Mouse (Mus musculus) cerebellum, postnatal 10 days (tissue): Measurements from ENCODE around the gene Lypd5.
"Not testable (repeated sequence)": the region's sequence is repeated elsewhere in the genome, so short reads cannot be mapped to it uniquely, and the experiment has no call there.

Source experiments
- DNase-seq, 2 experiments: peaks; one replicate each; pipeline ENCODE4 v3.0.0; 2021; ENCODE audit warnings: mixed read lengths in 2 of 2

Gene Lypd5

DNA sequence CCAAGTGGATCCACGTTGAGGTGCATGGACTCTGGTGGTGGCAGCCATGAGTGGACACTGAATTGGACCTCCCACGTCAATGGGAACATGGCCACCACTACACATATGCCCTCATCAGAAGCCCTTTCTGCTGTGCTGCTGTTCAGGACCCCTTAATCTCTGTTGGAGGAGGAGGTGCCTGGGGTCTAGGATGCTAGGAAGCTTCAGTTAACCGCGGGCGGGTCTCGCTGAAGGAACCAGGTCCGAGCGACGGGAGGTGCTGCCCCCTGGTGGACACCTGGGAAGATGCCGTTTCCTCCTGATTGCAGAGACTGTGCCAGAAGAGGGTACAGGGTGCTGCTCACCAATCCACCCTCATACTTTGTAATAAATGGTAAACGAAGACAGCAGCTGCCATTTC is 35.8 kb downstream of the Lypd5 start:
- peak; percentile 89 to 93 for DNase-seq

DNA sequence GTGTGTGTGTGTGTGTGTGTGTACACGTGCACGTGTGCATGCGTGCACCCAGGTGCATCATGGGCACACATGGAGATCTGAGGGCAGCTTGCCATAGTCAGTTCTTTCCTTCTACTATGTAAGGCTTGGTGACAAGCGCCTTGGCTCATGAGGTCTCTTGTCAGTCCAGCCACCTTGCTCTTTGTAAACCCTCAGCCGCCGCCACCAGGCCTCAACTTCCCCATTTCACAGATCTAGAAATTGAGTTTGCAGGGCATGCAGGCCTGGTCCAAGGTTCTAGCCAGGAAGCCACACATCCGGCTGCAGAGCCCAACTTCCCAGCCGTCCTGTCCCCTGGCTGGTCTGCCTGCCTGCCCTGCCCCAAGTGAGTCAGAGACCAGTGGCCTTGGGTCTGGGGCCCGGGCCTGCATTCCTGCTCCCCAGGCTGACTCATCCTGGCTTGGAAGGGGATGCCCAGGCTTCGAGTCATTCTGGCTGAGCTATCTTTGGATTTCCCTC is 38.1 kb downstream of the Lypd5 start:
- DNase-seq, result no peak

DNA sequence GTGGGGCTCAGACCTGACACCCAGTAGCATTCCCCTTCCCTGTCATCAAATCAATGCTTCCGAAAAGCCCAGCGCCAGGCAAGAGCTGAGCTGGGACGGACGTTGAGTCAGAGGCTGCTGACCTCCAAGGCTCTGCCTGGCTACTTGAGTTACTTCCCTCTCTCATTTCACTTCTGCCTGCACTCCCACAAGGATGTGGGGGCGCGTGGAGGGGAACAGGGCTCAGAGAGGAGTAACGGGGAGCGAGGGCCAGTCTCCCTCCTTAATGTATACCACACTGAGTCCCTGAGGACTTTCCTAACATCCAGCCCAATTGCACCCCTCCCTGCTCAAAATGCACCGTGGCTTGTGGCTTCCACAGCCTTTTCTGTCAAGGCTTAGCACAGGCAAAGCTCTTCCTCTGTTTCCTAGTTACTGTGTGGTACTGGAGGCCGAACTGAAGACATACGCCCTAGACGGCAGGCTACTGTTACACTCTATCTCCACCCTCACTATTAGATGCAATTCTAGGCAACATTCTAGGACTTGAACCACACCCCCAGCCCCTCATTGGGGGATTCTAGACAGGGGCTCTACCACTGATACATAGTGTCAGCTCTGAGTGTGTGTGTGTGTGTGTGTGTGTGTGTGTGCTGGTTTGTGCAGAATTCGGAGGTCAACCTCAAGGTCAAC is 40.7 kb downstream of the Lypd5 start:
- no peak for DNase-seq

DNA sequence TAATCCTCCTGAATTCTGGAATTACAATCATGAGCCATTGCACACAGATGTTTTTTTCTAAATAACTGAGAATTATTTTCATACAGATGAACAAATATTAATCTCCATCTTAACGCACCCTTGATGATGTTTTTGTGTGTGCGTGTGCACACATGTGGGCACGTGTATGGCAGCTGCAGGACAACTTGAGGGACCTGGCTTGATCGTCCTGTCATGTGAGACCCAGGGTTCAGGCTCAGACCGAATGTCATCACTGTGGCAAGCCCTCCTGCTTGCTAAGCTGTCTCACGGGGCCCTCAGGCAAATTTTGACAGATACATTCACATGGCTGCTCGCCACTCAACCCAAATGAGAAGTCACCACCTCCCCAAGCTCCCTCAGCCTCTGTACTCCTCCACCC is 41.5 kb downstream of the Lypd5 start:
- DNase-seq, result no peak

DNA sequence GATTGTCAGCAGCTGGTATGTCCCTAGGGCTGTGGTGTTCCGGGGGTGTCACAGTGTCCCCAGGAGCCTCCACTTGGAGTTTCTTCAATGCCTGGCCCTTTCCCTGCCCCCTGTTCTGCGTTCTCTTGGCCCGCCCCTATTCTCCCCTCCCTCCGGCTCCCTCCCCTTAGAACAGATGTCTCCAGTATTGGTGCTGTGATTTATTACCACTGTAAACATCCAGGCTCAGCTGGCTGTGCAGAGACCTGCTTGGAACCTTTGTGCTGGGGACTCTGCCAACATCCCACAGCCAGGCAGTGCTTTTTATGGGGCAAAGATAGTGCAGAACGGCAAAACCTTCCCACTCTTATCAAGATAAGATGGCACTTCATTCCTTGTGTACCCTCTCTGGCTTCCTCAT is 42.1 kb downstream of the Lypd5 start:
- no peak for DNase-seq

DNA sequence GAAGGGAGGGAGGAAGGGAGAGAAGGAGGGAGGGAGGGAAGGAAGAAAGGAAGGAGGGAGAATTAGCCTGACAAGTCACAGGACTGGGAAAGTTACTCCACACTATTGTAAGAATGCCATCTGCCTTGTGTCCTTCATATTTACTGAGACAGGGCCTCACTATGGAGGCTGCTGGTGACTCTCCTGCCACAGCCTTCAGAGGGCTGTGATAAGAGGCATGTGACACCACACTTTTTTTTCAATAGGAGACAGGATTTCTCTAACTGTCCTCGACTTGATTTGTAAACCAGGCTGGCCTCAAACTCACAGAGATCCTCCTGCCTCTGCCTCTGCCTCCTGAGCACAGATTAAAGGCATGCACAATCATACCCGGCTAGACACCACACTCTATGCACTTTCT is 42.7 kb downstream of the Lypd5 start:
- no peak for DNase-seq

DNA sequence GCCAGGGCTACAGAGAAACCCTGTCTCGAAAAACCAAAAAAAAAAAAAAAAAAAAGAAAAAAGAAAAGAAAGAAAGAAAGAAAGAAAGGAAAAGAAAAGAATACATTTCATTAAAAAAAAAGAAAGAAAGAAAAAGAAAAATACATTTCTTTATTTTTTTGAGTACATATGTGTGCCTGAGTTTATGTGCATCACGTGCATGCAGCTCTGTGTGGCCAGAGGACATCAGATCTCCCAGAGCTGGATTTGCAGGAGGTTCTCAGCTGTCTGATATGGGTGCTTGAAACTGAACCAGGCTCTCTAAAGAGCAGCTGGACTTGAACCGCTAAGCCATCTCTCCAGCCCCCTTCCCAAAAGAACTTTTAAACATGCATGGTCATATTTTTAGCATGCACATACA is 45.1 kb downstream of the Lypd5 start:
- no peak for DNase-seq

DNA sequence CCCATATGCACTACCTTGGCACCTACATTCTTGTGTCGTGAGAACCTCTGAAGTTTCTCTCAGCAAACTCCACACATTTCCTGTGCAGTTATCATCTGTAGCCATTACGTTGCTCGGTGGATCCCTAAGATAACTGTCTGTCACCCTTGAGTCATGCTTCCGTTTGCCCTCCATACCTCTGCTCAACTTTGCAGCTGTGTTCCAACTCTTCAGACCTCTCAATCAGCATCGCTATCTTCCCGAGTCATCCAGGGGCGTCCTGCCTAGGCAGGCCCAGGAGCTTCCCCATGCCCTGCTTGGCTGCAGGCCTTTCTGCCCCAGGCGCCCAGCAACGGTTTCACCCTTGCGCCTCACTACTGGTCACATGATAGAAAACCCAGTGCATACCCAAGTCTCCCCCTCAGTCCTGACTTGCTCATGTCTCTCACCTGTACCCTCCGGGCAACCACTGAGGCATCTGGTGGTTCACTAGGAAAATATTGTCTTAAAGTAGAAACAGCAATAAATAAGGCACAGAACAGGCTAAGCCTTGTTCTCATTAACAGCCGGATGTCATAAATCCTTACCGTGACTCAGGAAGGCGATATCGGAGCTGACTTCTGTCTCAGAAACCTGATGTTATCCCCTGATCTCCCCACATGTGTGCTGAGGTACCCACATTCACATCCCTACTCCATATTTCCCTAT is 45.6 kb downstream of the Lypd5 start:
- DNase-seq, result no peak

DNA sequence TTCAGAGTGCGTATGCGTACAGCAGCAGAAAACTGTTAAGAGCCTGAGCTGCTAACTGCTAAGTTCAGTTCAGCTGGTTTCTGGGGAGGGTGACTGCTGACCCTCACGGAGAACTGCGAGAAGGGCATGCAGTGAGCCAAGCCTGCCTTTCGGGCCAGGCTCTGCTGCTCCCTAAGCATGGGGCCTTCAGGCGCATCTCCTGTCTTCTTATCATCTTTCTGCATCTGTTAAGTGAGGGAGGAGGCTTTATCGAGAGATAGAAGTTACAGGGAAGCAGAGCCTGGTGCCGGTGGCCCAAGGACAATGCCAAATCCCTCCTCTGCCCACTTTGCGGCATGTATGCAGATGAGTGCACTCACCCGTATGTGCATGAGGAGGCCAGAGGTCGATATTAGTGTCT is 47.8 kb downstream of the Lypd5 start:
- no peak for DNase-seq

DNA sequence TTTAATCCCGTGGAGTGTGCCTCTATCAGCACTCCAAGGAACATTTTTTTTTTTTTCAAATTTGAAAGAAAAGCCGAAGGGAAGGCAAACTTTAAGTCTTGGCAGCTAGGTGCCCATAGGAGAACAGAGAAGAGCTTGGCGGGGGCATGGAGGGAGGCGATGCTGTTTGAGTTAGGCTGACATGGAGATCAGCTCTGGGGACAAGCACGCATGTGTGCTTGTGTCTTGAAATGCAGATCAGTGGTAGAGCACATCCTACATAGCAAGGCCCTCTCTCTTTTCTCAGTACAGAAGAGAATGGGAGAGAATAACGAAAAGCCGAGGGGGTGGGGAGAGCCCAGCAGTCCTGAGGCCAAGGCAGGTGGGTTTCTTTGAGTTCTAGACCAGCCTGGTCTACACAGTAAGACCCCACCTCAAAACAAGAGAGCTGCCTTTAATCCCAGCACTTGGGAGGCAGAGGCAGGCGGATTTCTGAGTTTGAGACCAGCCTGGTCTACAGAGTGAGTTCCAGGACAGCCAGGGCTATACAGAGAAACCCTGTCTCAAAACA is 49.4 kb downstream of the Lypd5 start:
- no peak for DNase-seq

DNA sequence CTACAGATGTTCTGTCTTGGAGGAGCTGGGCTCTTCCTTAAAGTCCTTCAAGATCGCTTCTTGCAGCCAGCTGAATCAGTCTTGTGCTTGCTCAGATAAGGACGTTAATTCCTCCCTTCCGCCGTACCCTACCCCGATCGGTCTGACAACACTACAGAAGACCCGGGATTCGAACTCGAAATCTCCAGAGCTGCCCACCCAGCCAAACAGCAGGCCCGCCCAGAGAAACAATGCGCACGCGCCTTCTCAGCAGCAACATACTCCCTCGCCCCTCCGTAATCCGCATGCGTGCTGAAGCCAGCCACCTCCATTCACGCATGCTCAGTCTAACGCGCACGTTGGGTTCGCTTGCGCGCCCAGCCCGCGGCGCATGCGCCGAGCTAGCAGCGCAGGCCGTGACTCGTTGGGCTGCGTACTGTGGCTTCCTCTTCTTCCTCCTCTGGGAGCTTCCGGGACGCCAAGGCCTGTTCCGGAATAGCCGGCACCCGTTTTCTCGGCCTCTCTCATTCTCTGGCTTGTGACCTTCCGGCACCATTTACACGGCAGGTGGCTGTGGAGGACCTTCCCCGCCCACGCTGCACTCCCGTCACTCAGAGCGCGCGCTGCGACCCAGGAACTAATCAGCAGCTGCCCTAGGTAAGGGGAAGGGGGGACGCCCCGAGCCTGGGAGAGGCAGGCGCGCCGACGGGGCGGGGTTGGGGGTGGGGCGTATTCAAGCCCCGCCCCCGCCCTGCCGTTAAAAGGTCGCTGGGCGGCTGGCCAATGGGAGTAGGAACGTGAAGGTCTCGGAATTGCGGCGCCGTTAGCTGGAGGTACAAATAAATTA is 50.5 kb downstream of the Lypd5 start, which contains the start of gene Smg9:
TSS of gene Smg9 (plus strand) at position 364 of the 826 bp plus-strand sequence.
- DNase-seq, result peak; percentile 96 to 99

DNA sequence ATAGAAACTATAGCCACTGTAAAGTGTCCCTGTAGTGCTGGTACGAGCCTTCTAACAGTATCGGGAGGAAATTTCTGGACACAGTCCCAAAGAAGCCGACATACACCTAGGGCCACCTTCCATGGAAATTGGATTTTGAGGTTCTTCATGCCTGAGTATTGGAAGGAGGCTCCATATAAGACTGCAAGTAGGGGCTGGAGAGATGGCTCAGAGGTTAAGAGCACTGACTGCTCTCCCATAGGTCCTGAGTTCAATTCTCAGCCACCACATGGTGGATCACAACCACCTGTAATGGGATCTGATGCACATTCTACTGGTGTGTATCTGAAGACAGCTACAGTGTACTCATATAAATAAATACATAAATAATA is 51.1 kb downstream of the Lypd5 start:
- no peak for DNase-seq

DNA sequence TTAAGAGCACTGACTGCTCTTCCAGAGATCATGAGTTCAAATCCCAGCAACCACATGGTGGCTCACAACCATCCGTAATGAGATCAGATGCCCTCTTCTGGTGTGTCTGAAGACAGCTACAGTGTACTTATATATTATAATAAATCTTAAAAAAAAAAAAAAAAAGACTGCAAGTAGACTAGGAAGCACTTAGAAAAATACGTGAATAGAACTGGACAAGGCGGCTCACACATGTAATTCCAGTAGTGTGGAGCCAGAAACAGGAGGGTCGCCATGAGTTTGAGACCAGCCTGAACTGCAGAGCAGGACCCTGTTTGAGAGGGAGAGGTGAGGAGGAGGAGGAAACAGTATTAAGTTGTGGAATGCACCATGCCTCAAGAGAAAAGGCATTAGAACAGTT is 51.5 kb downstream of the Lypd5 start:
- DNase-seq, result not testable (repeated sequence)

DNA sequence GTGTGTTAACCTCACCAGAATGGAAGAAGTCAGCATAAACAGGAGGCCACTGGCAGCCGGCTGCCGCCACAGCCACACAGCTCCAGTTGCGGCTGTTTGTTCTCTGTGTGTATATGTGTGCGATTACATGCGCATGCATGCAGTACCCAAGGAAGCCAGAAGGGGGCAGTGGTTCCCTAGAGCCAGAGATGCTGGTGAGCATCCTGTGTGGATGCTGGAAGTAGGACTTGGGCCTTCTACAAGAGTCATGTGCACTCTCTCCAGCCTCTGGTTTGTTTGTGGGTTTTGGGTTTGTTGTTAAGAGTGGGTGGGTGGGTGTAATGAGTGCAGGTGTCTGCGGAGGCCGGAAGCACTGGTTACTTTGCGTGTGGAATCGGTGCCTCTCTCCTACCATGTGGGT is 53.9 kb downstream of the Lypd5 start:
- peak in 1 of 2 experiments; percentile 59 for DNase-seq
